Comparison of ENCODE assay signal across 21 mouse cellular contexts in genomic region chr19:42718101-42718500, GRCm38 (mm10). TPM values are rescaled to one million over a fixed set of nuclear protein-coding genes. Genes with fewer than 3 reads are reported as not detected.
DNase-seq lines count a peak whose midpoint lies in the region; ATAC-seq and TF ChIP-seq lines count a peak whose summit lies in the region.
"Had no signal": no experiment of that assay in that cellular context is flagged by ENCODE, and none has a peak within 500 bp of the region (broad histone marks: within the 10 kb centered on the region; RNA-seq: fewer than 3 reads in every experiment).

No protein-coding gene starts in this region.

- peak; percentile 53 for DNase-seq in forebrain, embryonic 14.5 days (ENCODE audit: low spot score)
- DNase-seq in forebrain, embryonic 10.5 days (ENCODE audit: extremely low spot score, low spot score): no peak
- no peak for DNase-seq in liver, postnatal 0 days
- no peak for DNase-seq in liver, embryonic 11.5 days (ENCODE audit: low spot score)
- DNase-seq in adipocyte (ENCODE audit: low spot score): peak; percentile 18
- DNase-seq in natural killer cell, adult 2 months (ENCODE audit: low spot score in 2 of 2): no peak
- DNase-seq in heart, adult 9 months (ENCODE audit: low spot score in 2 of 2): no peak
- DNase-seq: adrenal gland, adult 2 months; adrenal gland, postnatal 10 days; adrenal gland, postnatal 25 days; cerebellum, adult 11-12 months; cerebellum, adult 2 months; cerebellum, adult 9-10 months; cerebellum, postnatal 10 days; cerebellum, postnatal 25 days; forebrain, postnatal 0 days had no signal

- TF ChIP-seq EP300 in liver, postnatal 0 days (IDR thresholded peaks at IDR 0.05; ENCODE audit: low read depth): no peak

- H3K36me3 ChIP-seq in forebrain, embryonic 14.5 days (ENCODE audit: control insufficient read depth, insufficient read depth, low read length): no peaks in the 10 kb centered on the region
- H3K36me3 ChIP-seq in forebrain, embryonic 10.5 days (replicated peaks): no peaks in the 10 kb centered on the region
- H3K36me3 ChIP-seq in liver, postnatal 0 days (replicated peaks; ENCODE audit: insufficient read depth, low read length): no peaks in the 10 kb centered on the region
- H3K36me3 ChIP-seq in liver, embryonic 11.5 days (ENCODE audit: control insufficient read depth, insufficient read depth, low read length): no peaks in the 10 kb centered on the region
- H3K36me3 ChIP-seq: forebrain, embryonic 12.5 days; forebrain, embryonic 15.5 days had no signal

- H3K9ac ChIP-seq in forebrain, embryonic 14.5 days (ENCODE audit: low read length): no peak overlapping the region
- no peak overlapping the region for H3K9ac ChIP-seq in liver, postnatal 0 days (replicated peaks)
- H3K9ac ChIP-seq in liver, embryonic 11.5 days (ENCODE audit: low read depth, low read length): no peak overlapping the region
- H3K9ac ChIP-seq: forebrain, embryonic 12.5 days; forebrain, embryonic 15.5 days; forebrain, postnatal 0 days had no signal

- no peaks in the 10 kb centered on the region for H3K9me3 ChIP-seq in forebrain, embryonic 14.5 days (replicated peaks; ENCODE audit: control insufficient read depth, low read length)
- no peaks in the 10 kb centered on the region for H3K9me3 ChIP-seq in forebrain, embryonic 10.5 days
- H3K9me3 ChIP-seq in liver, postnatal 0 days (ENCODE audit: low read length): no peaks in the 10 kb centered on the region
- H3K9me3 ChIP-seq in liver, embryonic 11.5 days (ENCODE audit: control insufficient read depth, low read length): no peaks in the 10 kb centered on the region
- H3K9me3 ChIP-seq: forebrain, embryonic 12.5 days; forebrain, embryonic 15.5 days had no signal

- ATAC-seq in forebrain, embryonic 14.5 days: no peak
- ATAC-seq in liver, postnatal 0 days: peak; percentile 65
- ATAC-seq in liver, embryonic 11.5 days (replicated peaks; ENCODE audit: low FRiP score): no peak
- ATAC-seq: activated CD4-positive, CD25-positive, alpha-beta regulatory T cell, adult 4 months; forebrain, embryonic 15.5 days; forebrain, postnatal 0 days; Patski had no signal

- no peaks in the 10 kb centered on the region for H3K27me3 ChIP-seq in forebrain, embryonic 14.5 days (replicated peaks; ENCODE audit: control insufficient read depth, insufficient read depth, low read length)
- H3K27me3 ChIP-seq in forebrain, embryonic 10.5 days (ENCODE audit: poor library complexity, severe bottlenecking): peaks cover 31% of the 10 kb centered on the region
- no peaks in the 10 kb centered on the region for H3K27me3 ChIP-seq in liver, postnatal 0 days (ENCODE audit: insufficient read depth, low read length)
- peaks cover 3% of the 10 kb centered on the region; the same call in 1 of the 2 replicates for H3K27me3 ChIP-seq in liver, embryonic 11.5 days (replicated peaks; ENCODE audit: control insufficient read depth, insufficient read depth, low read length)
- H3K27me3 ChIP-seq: forebrain, embryonic 15.5 days; Patski had no signal

- TF ChIP-seq CTCF in liver, postnatal 0 days (IDR thresholded peaks at IDR 0.05; ENCODE audit: low read depth): no peak
- TF ChIP-seq CTCF in olfactory bulb, adult 2 months (IDR thresholded peaks at IDR 0.05; ENCODE audit: insufficient read depth, low read depth, low read length): no peak

- no peak for TF ChIP-seq POLR2A in olfactory bulb, adult 2 months (IDR thresholded peaks at IDR 0.05; ENCODE audit: insufficient read depth, low read depth, low read length)

- H3K4me2 ChIP-seq in forebrain, embryonic 14.5 days (ENCODE audit: low read length): no peak overlapping the region
- no peak overlapping the region for H3K4me2 ChIP-seq in liver, postnatal 0 days (ENCODE audit: low read depth, low read length)
- H3K4me2 ChIP-seq in liver, embryonic 11.5 days: no peak overlapping the region
- H3K4me2 ChIP-seq: forebrain, embryonic 12.5 days; forebrain, embryonic 15.5 days had no signal

- WGBS in forebrain, embryonic 14.5 days: 43% methylated on average over 3 of the region's 3 CpGs
- 88% methylated on average over 3 of the region's 3 CpGs for WGBS in forebrain, embryonic 10.5 days
- WGBS in liver, postnatal 0 days (ENCODE audit: insufficient replicate concordance): 73% methylated on average over 3 of the region's 3 CpGs
- WGBS in liver, embryonic 11.5 days: 83% methylated on average over 3 of the region's 3 CpGs
- WGBS in olfactory bulb, adult 2 months: 29% methylated on average over 3 of the region's 3 CpGs

- no peaks in the 10 kb centered on the region; the same call in none of the 2 replicates for H3K4me1 ChIP-seq in forebrain, embryonic 14.5 days (ENCODE audit: control insufficient read depth, insufficient read depth, low read length)
- H3K4me1 ChIP-seq in forebrain, embryonic 10.5 days: peaks cover 25% of the 10 kb centered on the region
- H3K4me1 ChIP-seq in liver, postnatal 0 days (ENCODE audit: insufficient read depth): 0 out of 2 replicates have a peak, but pooled peaks cover 4% of the 10 kb centered on the region
- 0 out of 2 replicates have a peak, but pooled peaks cover 3% of the 10 kb centered on the region for H3K4me1 ChIP-seq in liver, embryonic 11.5 days (replicated peaks; ENCODE audit: control insufficient read depth, insufficient read depth, low read length)
- peaks cover 24% of the 10 kb centered on the region for H3K4me1 ChIP-seq in olfactory bulb, adult 2 months (ENCODE audit: control insufficient read depth, insufficient read depth, low read length)

- no peak overlapping the region for H3K4me3 ChIP-seq in forebrain, embryonic 14.5 days (ENCODE audit: low read depth, low read length)
- no peak overlapping the region for H3K4me3 ChIP-seq in forebrain, embryonic 10.5 days
- no peak overlapping the region for H3K4me3 ChIP-seq in liver, postnatal 0 days (ENCODE audit: low read depth, low read length)
- H3K4me3 ChIP-seq in liver, embryonic 11.5 days (ENCODE audit: low read depth, low read length): no peak overlapping the region
- no peak overlapping the region for H3K4me3 ChIP-seq in olfactory bulb, adult 2 months (ENCODE audit: insufficient read depth, low read depth, low read length)
- H3K4me3 ChIP-seq: forebrain, embryonic 12.5 days; forebrain, embryonic 15.5 days had no signal

- H3K27ac ChIP-seq in forebrain, embryonic 14.5 days (ENCODE audit: low read depth, low read length): no peak overlapping the region
- no peak overlapping the region for H3K27ac ChIP-seq in forebrain, embryonic 10.5 days
- H3K27ac ChIP-seq in liver, postnatal 0 days (ENCODE audit: low read depth): no peak overlapping the region
- H3K27ac ChIP-seq in liver, embryonic 11.5 days (ENCODE audit: low read depth, low read length): no peak overlapping the region
- peak overlapping the region; percentile 23; the same call in 1 of the 2 replicates for H3K27ac ChIP-seq in olfactory bulb, adult 2 months (ENCODE audit: insufficient read depth, low read depth, low read length)
- H3K27ac ChIP-seq: forebrain, embryonic 12.5 days; forebrain, embryonic 15.5 days had no signal

RNA-seq across cellular contexts. Expression of gene Pyroxd2, which starts 34.5 kb away (rescaled TPM):
- 1.3 and 1.7 TPM in 2 replicates for polyA plus RNA-seq in forebrain, embryonic 14.5 days (2014; fragmentation: Nextera tagmentation; extraction: Ambion mirVana)
- 0.29 and 0.63 TPM in 2 replicates for polyA plus RNA-seq in forebrain, embryonic 10.5 days (2016; fragmentation: Nextera tagmentation; extraction: Ambion mirVana)
- 5.8 and 7.5 TPM in 2 replicates for polyA plus RNA-seq in liver, postnatal 0 days (2015; fragmentation: Nextera tagmentation; extraction: Ambion mirVana)
- 1.1 and 1.2 TPM in 2 replicates for polyA plus RNA-seq in liver, embryonic 11.5 days (2014; fragmentation: Nextera tagmentation; extraction: Ambion mirVana)
- not detected in 2 replicates for polyA plus RNA-seq in olfactory bulb, adult 2 months (2012; ENCODE audit: insufficient read depth, insufficient read length, low replicate concordance, missing spikeins)

Comparison
In these comparisons a context has a peak if more than half of its experiments do, and no peak if none do; other contexts are left out.
1. DNase-seq: peak in forebrain, embryonic 14.5 days (single experiment) and adipocyte (single experiment); none in forebrain, embryonic 10.5 days (single experiment), liver, postnatal 0 days (single experiment), liver, embryonic 11.5 days (single experiment), natural killer cell, adult 2 months (0 of 2) and heart, adult 9 months (0 of 2).